Mouse (Mus musculus): ENCODE measurements around the gene Snrpg.
"Not testable (repeated sequence)": the region's sequence is repeated elsewhere in the genome, so short reads cannot be mapped to it uniquely, and the experiment has no call there.

The Snrpg gene

DNA sequence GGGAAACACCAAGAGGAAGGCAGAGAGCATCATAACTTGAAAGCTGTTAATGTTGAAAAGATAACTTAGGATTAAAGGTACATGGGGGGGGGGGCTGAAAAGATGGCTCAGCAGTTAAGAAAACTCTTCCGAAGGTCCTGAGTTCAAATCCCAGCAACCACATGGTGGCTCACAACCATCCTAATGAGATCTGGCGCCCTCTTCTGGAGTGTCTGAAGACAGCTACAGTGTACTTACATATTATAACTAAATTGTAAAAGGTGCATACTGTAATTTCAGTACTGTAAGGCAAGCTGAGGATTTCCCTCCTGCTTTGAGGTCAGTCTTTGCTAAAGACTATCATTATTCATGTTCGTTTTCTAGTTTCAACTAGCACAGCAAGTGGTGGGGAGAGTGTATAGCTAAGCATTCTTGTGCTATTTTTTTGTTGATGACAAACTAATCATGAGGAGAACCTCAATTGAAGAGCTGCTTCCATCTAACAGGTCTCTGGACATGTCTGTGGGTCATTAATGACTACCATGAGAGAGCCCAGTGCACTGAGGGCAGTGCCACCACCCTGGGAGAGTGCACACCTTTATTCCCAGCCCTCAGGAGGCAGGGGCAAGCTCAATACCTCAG lies 901 bp upstream of the Snrpg start:
- no peak for DNase-seq

DNA sequence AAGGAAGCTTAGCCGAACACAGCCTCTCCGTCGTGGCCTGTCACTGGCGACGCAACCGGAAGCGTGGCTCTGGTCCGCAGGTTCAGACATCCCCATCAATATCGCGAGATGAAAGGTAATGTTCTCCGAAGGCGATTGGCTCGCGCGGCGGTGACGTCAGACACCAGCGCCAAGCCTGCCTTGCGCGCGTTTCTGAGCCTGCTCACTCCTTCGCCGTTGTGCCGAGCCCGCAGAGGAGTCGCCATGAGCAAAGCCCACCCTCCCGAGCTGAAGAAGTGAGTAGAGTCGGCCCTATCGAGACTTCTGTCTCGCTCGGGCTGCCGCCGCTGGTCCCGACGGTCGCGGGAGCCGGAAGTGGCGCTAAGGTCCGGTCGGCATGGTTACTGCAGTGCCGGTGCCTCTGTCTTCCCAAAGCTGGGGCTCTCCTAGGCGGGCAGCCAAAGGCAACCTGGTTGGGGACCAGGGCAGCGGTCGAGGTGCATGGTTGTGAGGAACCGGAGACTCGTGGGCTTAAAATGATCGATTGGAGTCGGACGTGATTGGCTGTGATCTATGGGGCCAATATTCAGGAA lies 322 bp downstream of the Snrpg start:
- peak; percentile 97 for DNase-seq

GRCm38 (mm10) chr6:86371950-86372516 lies 929 bp downstream of the Snrpg start:
- DNase-seq: no peak

- DNase-seq: no peak
Observed at GRCm38 (mm10) chr6:86373556-86373955, 2.5 kb downstream of the Snrpg start.

GRCm38 (mm10) chr6:86378341-86378740 lies 7.2 kb downstream of the Snrpg start:
- DNase-seq: no peak

DNA sequence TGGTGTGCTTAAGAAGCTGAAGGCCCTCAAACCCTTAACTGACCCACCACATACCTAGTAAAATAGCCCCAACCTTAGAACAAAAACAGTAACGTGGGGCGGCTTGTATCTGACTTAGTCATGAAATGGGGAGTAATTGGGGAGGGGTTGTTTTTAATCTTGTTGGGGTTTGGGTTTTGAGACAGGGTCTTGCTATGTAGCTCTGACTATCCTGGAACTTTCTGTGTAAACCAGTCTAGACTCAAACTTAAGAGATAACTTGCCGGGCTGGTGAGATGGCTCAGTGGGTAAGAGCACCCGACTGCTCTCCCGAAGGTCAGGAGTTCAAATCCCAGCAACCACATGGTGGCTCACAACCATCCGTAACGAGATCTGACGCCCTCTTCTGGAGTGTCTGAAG lies 9.0 kb downstream of the Snrpg start:
- not testable (repeated sequence) for DNase-seq

DNA sequence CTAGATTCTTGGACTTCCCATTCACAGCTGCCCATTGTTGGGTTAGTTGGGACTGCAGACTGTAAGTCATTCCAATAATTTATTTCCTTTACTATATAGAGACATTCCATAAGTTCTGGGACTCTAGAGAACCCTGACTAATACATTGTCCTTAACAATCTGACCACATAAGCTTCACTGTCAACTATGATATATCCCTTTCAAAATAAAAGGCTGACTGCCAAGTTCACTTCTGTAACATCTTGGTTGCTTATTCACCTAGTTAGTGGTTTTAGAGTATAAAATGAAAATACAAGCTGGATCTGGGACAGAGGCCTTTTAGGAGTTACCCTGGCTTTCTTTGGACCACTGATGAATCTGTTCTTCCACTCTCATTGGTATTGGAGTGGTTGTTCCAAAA lies 11.4 kb downstream of the Snrpg start:
- DNase-seq: no peak

- DNase-seq: no peak
Observed at GRCm38 (mm10) chr6:86383370-86383769, 12.3 kb downstream of the Snrpg start.

DNA sequence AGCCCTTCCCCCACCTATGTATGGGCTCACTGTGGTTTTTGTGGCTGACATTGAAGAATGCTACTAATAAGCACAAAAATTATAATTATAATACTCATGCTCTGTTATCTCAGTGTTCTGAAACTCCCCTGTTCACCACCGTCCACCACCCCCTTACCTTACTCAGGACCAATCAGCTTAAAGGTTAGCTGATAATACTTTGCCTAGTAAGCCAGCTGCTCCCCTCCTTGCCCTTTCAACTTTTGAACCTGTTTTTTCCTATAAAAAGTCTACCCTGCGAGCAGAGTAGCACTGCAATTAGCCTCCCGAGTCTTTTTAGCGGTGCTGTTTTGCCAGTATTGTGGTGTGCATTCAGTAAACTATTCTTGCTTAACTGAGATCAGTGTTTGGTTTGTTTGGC lies 13.6 kb downstream of the Snrpg start:
- DNase-seq: no peak

DNA sequence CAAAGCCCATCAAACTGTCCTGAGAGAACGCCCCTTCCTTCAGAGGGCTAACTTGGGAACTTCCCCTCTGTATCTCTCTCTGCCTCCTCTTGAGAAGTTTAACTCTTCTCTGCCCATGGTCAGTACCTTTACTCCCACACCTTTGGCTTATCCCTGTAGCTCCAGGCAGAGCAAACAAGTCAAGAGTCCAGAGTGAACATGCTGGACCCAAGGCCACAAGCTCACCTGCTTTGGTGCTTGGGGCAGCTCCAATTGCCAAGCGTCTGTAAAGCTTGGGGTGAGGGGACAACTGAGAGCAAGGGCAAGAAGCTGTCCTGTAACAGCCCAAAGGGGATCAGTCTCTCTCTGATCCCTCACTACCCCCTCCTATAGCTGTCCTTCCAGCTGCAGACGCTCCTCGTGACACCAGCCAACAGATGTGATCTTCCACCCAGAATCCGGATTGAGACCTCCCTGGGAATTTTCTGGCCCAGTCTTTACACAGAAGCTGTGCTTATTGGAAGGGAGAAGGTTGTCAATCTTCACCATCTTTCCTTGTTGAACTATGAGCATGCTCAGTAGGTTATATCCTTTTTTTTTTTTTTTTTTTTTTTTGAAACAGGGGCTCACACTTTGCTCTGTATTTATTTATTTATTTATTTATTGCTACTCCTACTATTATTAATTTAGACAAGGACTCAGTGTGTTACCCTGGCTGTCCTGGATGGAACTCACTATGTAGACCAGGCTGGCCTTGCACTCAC lies 14.4 kb downstream of the Snrpg start:
- DNase-seq: no peak

GRCm38 (mm10) chr6:86387313-86387712 lies 16.2 kb downstream of the Snrpg start:
- DNase-seq: peak; percentile 83

DNA sequence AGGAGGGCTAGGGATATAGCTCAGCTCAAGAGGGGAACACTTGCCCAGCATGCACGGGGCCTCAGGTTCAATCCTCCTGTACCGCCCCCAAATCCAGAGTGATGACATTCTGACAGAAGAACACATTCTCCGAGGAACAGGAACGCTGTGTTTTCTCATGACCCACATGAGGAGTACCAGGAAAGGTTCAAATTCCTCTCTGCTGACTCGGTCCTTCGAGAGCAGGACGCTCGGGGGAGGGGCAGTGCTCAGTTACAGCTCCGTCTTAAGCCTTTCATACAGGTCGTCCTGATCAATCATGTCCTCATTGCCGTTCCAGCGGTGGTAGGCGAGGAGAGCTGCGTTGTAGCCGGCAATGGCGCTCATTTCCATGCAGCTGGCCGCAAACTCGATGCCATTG lies 17.4 kb downstream of the Snrpg start:
- peak; percentile 50 for DNase-seq

GRCm38 (mm10) chr6:86391326-86391725 lies 20.2 kb downstream of the Snrpg start:
- DNase-seq: no peak

- no peak for DNase-seq
Observed at GRCm38 (mm10) chr6:86393187-86393586, 22.1 kb downstream of the Snrpg start.

DNA sequence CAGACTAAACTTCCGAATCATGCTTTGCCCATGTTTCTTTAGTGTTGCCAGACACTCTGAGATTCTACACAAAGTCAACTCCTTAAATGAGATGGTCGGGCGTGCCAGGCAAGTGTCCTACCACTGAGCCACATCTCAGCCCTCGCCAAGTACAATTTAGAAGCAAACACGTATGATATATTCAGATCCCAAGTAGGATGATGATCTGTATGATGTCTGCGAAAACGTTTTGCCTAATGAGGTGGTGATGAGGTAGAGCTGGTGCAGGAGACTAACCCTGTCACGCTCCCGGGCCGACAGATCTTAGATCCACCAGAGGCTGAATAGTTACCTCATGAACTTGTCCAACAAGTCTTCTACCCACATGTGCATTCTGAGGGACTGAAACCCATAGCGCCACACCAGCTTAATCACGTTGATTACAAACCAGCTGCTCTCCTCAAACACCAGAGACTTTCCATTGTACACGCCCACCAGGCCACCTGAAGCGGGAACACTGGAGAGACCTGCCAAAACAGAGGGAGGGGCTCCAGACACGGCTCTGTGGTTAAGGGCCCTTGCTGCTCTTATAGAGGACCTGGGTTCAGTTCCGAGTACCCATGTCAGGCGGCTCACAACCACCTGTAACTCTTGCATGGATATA lies 23.1 kb downstream of the Snrpg start:
- no peak for DNase-seq

- DNase-seq: no peak
Observed at GRCm38 (mm10) chr6:86395021-86395420, 23.9 kb downstream of the Snrpg start.

- DNase-seq: no peak
Observed at GRCm38 (mm10) chr6:86395969-86396368, 24.9 kb downstream of the Snrpg start.

DNA sequence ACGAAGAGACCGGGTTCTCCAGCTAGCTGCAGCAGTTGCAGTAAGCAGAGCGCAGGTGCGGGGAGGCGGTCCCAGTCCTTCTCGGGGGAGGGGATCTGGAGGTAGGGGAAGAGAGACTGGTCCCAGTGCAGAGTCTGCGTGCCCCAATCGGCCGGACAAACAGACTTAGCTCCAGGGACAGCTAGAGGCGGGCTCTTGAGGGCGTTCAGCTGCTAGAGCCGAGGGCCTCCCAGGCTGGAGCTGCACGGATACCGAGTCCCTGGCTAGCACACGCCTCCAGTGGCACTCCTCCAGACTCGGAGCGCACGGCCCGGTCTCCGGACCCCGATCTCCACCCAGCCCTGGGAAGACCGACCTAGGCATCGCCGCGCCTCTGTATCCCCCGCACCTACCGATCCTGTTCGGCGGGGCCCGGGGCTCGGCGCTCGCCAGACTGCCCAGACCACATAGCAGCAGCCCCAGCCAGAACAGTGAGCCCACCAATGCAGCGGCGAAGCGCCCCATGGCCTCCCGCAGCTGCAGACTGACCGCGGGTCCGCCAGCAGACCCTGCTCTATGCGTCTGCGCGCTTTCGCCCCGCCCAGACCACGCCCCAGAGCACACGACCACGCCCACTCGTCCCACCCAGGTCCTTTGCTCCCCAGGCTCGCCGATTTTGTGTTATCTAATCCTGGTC lies 25.6 kb downstream of the Snrpg start, which contains the start of gene Pcyox1:
Pcyox1 (minus strand) TSS at position 574 of the 676 bp plus-strand sequence.
- DNase-seq: peak; percentile 90

GRCm38 (mm10) chr6:86397257-86397980 lies 26.3 kb downstream of the Snrpg start:
- no peak for DNase-seq

DNA sequence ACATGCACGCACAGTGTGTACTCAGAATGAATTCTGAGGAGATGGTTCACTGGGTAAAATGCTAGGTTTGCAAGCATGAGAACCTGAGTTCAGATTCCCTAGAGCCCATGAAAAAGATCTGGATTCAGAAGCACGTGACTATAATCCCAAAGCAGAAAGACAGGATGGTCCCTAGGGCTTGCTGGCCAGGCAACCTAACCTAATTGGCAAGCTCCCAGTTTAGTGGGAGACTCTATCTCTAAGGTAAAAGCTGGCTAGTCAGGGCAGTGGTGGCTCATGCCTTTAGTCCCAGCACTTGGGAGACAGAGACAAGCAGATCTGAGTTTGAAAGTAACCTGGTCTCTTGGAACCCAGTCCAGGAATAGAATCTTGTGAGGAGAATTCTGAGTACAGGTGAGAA lies 27.9 kb downstream of the Snrpg start:
- no peak for DNase-seq

GRCm38 (mm10) chr6:86399995-86400394 lies 28.9 kb downstream of the Snrpg start:
- no peak for DNase-seq

DNA sequence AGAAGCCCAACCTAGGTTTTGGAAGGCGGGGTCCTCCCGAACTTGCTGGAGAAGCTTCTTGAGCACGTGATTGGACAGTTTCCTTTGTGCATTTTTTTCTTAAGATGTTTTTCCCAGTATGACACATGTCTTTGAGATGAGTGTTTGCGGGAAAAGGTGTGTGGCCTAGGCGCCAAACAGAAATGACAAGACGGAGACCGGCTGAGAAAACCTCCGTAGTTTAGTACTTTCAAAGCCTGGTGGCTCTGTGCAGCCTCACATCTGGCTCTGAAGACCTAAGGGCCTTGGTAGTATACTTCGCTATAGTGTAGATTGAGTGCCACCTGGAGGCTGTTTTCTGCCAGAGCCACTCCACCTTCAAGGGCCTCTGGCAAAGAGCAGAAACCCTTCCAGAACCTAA lies 29.9 kb downstream of the Snrpg start:
- DNase-seq: peak; percentile 93

All from kidney, adult 9 months (tissue).